Mouse (Mus musculus) small intestine, adult 2 months (tissue): ENCODE measurements at regions not wholly inside any gene's neighbourhood (a gene's known extent, or its start where the extent isn't known, plus 50 kb on each side); places are given as distances from the start of the nearest gene placed in this dataset.

Experiments used
- CTCF ChIP-seq: fragments of 200-500 bp; IDR thresholded peaks from 2 replicates; pipeline ENCODE4 v1.5.1; 2012; ENCODE audit warnings: low read depth, mild to moderate bottlenecking, control low read depth, inconsistent platforms, low read length, moderate library complexity, mixed read lengths; ENCODE audit not compliant: insufficient replicate concordance, insufficient read length; ENCODE audit errors: extremely low read depth
- POLR2A ChIP-seq: fragments of 200-500 bp; IDR thresholded peaks from 2 replicates; pipeline ENCODE4 v1.6.1; 2012; ENCODE audit warnings: low read depth, mild to moderate bottlenecking, control low read depth, inconsistent platforms, low read length, moderate library complexity

DNA sequence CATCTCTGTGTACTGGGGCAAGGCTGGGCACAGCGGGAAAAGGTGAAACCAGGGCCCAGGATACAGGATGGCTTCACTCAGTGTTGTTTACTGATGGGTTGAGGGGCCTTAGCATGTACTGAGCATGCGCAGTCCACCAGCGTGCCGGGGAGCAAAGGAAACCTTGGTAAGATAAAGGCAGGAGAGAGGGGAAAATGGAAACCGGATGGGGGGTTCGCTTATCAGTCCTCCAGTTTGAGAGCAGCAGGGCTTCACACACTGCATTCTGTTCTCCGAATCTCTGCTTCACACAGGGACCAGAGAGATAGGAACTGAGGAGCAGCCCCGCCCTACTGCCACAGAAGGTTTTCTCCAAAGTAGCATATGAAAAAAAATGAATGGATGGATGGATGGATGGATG lies 127.6 kb upstream of the Pabpc6 start:
- TF ChIP-seq CTCF (no peak), POLR2A (no peak)
